Mouse (Mus musculus) left cerebral cortex, postnatal 10 days (tissue): ENCODE data around the gene Eml3. TPM values are rescaled to one million over a fixed set of nuclear protein-coding genes. Genes with fewer than 3 reads are reported as not detected.
A peak's percentile ranks its signal among the peaks of the same experiment; 100 is the strongest.

ENCODE experiments used
- DNase-seq, 2 experiments: peaks; one replicate each; pipeline ENCODE4 v3.0.0; 2021 to 2022; ENCODE audit warnings: low spot score in 2 of 2, mixed read lengths in 1 of 2; ENCODE audit errors: extremely low spot score in 1 of 2
- intact Hi-C: fragments of 180-260 bp; cut with DNase I; formaldehyde crosslinking; loops from one replicate; pipeline ENCODE4 v1.15.1; 2025
- total RNA-seq, 2 experiments: library from RNA; stranded (reverse); gene quantifications; 2 replicates each; pipeline ENCODE4 v1.2.3; 2021

Gene Eml3
- total RNA-seq, 2 experiments from 2014 or later, result 7.5 to 8.5 TPM

DNA sequence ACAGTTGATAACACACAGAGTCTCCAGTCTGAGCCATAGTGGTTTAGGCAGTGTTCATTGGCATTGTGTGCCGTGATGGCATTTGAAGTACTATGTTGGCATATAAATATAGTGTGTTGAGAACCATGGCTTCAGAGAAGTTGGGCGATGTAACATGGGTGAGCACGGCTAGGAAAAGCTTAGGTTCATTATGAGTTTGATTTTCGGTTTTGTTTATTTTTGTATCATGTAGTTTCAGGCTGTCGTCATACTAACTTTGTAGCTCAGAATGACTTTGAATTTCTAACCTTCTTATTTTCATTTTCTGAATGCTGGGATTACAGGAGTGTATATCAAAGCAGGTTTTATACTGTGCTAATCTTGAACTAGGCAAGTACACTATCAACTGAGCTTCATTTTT is 25.9 kb upstream of the Eml3 start:
- intact Hi-C loops, result no loop called here
- no peak for DNase-seq

DNA sequence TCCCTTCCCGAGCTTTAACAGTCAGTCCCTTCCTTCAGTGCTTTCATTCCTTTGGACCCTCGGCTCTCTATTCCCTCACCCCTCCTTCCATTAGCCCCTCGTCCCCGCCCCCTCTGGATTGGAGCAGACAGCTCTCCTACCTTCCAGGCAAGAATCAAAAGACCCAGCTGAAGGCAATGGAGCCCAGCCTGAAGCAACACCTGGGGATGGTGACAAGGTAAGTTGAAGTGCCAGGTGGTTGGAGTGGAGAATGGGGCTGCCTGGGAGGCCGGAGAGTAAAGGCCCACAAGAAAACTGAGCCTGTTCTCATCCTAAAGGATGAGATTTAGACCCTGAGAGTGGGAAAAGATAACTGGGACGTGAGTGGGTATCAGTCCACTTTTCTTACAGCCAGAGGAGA is 20.8 kb upstream of the Eml3 start:
- intact Hi-C loops, result no loop called here
- DNase-seq, result no peak

DNA sequence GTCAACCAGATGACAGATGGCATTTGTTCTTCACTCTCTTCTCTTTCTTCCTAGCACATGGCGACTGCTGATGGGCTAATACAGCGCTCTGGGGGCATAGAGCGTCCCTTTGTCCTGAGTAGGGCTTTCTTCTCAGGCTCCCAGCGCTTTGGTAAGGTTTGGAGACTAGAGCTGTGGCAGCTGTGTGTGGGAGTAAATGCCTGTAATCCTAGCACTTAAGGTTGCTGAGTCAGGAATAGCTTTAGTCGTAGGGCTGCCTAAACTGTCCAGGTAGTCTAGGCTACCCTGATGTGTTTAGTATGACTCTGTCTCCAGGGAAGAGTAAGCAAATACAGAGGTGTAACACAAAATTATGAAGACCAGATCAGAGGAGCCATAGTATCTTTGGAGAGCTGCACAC is 17.5 kb upstream of the Eml3 start:
- no peak for DNase-seq

DNA sequence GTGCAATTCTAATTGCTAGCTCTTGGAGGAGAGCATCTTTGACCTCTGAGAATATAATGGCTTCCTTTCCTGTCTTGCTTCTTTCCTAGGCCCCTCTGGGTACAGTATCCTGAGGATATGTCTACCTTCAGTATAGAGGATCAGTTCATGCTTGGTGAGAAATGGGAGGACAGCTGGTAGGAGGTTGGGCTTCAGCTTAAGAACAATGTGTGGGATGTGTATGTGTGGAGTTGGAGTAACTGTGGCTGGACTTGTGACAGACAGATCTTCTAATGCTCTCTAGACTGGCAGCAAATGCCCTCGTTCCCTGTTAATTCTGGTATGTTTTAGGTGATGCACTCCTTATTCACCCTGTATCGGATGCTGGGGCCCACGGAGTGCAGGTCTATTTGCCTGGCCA is 15.1 kb upstream of the Eml3 start:
- no peak for DNase-seq
- intact Hi-C loops, result loop anchor here (5.0 to 10.0 kb wide), 2 partner anchors 87 to 159 kb away; partner anchors contain the start of genes AC129217.1 and Nxf1

More for the DNA sequence above, 17.5 kb upstream of the Eml3 start:
- intact Hi-C loops, result loop anchor here (5.0 to 10.0 kb wide), 2 partner anchors 85 to 157 kb away; partner anchors contain the start of genes AC129217.1 and Nxf1

DNA sequence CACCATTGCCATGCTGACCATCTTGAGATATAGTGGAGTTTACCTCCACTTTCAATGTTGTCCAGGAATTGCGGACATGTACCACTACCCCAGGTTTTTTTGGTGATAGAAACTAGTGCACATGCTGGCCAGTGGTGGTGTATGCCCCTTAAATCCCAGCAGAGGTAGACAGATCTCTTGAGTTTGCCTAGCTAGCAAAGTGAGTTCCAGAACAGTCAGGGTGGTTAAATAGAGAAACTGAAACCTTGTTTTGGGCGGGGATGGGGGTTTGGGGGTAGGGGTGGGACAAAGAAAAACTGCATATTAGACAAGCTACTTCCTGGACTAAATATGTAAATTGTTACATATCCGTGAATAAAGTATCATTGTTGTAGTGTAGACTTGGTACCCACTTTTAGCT is 10.4 kb upstream of the Eml3 start:
- DNase-seq, result no peak
- intact Hi-C loops, result loop anchor here (10.0 kb wide), 1 partner anchor 164 kb away; the partner anchor contains the start of gene Nxf1

DNA sequence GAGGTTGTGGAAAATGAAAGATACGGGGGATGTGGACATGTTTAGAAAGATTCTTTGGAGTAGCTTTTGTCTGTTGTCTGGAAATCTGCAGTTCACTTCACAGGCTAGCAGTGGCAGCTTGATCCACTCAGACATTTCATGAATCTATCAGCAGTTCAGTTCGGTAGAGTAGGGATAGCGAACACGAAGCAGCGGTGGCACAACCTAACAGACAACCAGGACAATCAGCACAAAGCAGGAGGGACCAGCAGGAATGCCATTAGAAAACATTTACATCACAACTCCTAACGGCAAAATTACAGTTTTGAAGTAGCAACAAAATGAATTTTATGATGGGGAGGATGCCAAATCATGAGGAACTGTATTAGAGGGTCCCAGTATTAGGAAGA is 9.7 kb upstream of the Eml3 start:
- no peak for DNase-seq

DNA sequence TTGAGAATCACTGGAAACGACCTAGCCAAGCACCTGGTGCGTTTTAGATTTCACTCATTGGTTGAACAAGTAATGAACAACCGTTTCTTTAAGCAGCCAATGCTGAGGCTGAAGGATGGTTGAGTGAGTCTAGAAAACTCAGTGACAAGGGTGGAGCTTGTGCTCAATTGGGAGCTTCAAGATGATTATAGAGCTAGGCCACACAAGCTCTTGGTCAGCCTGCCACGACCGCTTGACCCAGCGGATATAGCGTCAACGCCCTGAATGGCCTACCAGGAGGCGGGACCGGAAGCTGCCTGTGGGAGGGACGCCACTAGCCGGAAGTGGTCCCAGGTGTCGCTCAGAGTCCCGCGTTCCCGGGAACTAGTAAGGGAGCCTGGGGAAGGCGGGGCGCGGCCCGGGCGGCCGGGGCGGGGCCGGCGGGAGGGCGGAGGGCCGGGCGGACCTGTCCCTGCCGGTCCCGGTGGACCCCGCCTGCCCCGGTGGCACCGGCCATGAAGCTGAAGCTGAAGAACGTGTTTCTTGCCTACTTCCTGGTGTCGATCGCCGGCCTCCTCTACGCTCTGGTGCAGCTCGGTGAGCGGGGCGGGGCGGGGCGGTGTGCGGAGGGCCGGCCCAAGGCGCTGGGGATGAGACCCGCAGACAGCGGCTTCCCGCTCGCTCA is 9.1 kb upstream of the Eml3 start, which contains the start of gene B3gat3:
Gene B3gat3, plus strand, starts transcription at position 302 of the 664 bp plus-strand sequence.
- peak; percentile 90 to 97 for DNase-seq
- intact Hi-C loops, result no loop called here

More for the DNA sequence above, 9.7 kb upstream of the Eml3 start:
- intact Hi-C loops, result loop anchor here (10.0 kb wide), 1 partner anchor 165 kb away; the partner anchor contains the start of gene Nxf1

DNA sequence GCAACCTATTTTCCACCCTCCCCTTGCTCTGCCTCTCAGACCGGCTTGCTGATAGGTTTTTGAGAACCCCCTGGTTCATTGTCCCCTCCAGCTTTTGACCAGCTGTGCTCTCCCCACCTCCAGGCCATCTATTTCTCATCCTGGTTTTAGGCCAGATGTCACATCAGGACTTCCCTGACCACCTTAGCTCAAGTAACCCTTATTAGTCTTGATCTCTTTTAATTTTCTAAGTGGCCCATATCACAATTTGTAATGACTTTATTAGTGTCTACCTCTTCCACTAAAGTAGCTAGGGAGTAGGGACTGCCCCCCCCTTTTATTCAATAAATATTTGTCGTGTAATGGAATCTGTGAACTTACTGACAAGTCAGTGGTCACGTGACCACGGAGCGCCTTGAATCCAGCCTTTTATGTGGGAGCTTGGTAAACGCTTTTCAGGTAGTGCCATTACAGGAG is 8.5 kb upstream of the Eml3 start:
- DNase-seq, result no peak
- intact Hi-C loops, result no loop called here

DNA sequence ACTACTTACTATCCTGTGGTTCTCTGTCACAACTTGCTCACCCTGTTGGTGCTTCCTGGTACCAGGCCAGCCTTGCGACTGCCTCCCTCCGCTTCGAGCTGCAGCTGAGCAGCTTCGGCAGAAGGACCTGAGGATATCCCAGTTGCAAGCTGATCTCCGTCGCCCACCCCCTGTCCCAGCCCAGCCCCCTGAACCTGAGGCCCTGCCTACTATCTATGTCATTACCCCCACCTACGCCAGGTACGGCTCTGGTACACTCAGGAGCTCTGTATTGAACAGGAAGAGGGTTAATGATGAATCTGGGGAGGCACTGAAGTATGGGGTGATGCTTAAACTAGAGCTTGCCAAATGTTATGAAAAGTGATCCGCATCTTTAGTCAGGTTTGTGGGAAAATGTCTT is 7.6 kb upstream of the Eml3 start:
- intact Hi-C loops, result no loop called here
- no peak for DNase-seq

DNA sequence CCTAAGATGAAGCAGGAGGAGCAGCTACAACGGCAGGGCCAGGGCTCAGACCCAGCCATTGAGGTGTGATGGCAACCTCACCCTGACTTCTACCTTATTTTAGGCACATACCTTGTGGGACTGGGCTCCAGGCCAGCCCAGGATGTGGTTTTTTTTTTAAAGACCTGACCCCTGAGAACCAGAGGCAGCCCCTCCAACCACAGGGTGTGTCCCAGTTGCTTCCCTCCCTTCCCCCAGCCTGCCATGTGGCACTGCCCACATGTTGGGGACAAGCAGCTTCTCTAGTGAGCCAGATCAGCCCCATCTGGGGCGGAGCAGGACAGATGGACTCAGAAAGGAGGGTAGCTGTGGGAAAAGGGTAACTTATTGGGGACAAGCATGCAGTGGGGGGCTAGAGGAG is 2.6 kb upstream of the Eml3 start:
- DNase-seq, result peak in 1 of 2 experiments; percentile 40
- intact Hi-C loops, result no loop called here

DNA sequence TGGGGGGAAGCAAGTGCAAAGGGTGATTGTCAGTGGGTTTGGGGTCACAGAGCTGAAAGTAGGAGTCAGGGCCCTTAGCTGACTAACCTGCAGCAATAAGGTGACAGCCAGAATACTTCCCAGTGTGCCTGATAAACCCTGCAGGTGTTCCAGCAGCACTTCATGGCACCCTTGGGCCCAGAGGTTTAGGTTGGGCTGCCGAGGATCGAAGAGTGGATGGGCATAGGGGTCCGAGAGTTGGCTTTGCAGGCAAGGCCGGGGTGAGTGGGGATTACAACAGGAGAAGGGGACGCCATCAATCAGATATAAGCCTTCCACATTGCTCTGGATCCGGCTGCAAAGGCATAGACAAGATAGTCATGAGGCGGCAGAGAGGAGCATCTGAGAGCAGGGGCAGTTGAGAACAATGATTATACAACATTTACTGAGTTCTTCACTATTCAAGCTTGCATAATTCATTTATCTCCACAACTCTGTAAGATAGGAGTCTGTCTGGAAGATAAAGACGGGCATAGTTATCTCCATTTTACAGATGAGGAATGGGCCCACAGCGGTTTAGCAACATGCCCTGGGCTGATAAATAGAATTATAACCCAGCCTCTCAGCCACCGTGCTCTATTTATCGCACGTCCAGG is 1.3 kb upstream of the Eml3 start:
- no peak for DNase-seq
- intact Hi-C loops, result no loop called here

DNA sequence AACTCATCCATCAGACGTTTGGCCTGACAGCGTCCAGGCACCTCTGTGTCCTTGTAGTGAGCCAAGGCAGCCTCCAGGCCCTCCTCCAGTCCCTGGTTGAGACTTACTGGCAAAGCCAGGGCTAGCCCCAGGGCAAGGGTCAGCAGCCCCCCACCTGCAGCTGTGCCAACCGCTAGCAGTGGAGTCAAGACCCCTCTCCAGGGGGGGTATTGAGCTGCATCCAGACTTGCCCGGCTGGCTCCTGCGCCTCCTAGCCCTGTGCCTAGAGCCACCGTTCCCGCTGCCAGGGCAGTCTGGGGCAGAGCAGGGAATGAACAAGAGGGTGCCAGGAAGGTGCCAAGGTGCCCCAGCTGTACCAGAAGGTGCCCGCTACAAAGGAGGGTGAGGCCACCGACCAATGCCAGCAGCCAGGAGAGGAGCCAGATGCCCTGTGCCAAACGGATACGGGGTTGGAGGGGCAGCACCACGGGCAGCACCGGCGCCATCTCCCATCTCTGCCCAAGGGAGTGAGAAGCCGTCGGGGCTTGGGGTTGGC is 596 bp upstream of the Eml3 start:
- DNase-seq, result peak in 1 of 2 experiments; percentile 36
- intact Hi-C loops, result no loop called here

DNA sequence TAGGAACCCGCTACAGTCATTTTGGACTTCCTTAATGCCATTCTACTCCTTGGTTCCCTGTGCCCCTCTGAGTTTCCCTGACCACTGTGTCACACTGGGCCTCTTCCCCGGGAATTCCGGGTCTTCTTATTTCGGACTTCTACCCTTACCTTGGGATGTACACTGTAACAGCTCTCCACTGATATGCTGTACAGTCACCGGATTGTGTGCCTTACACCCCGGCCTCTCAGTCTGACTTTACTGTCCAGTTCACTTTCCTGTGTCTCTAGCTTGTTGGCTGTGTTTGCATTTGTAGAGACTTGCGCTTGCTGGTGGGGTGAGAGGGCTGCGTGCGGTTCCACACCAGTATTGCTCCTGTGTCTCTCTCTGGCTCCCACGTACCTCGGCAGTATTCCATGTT is 765 bp downstream of the Eml3 start:
- no peak for DNase-seq
- intact Hi-C loops, result no loop called here

DNA sequence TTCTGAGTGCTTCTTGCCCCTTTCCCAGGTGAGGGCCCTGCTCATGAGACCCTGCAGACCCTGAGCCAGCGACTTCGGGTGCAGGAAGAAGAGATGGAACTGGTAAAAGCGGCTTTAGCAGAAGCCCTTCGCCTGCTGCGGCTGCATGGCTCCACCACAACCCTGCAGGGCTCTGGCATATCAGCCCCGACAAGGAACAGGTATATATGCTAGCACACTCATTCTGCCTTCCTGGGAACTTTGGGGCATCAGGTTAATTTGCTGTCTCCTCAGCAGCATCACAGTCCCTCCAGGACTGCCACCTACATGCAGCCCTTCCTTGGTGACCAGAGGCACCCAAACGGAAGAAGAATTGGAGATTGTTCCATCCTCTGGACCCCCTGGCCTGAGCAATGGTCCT is 1.4 kb downstream of the Eml3 start:
- intact Hi-C loops, result no loop called here

DNA sequence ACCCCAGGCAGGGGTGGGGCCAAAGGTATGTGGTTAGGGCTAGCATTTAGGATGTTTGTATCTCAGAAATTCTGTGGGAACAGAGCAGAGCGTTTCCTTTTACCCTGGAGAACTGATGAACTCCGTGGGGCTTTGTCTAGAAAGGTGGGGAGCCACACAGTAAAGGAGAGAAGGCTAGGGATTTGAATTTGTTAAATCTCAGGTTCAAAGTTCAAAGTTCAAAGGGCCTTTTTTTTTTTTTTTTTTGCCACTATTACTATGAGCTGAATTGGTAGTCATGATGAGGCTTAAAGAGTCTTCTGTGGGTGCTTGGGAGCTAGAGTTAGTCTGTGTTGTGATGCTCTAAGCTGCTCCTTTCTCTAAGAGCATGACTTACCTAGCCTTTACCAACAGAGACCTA is 7.4 kb downstream of the Eml3 start:
- intact Hi-C loops, result no loop called here
- no peak for DNase-seq

More for the DNA sequence above, 1.4 kb downstream of the Eml3 start:
- no peak for DNase-seq

DNA sequence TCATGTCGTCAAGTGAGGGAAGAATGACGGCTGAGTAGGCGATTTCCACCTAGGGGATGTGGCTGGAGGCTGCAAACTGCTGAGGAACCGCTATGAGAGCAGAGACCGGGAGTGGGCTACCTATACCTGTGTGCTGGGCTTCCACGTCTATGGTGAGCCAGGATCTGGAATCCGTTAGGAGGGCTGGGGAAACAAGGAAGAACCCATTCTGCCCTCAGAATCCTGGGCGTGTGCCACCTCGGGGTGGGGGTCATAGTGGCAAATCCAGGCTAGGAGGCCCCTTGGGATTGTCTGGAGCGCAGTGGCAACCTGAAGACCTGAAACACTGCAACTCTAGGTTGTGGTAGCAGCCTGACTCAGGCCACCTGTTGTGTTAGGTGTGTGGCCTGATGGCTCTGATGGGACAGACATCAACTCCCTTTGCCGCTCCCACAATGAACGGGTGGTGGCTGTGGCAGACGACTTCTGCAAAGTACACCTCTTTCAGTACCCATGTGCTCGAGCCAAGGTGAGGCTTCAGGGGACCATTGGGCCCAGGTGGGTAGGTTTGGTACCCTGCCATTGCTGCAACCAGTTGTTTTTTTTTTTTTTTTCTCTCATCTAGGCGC is 11.3 kb downstream of the Eml3 start:
- intact Hi-C loops, result no loop called here

DNA sequence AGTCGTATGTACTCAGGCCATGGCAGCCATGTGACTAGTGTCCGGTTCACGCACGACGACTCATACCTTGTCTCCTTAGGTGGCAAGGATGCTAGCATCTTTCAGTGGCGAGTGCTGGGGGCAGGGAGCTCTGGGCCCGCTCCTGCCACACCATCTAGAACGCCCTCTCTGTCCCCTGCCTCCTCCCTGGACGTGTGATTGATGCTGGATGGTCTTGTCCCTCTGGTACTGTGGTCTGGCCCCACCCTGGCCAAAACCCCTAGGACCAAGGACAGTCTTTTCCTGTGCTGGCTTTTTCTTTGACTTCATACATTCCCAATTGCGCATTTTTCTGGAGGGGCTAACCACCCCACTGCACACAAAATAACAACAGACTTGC is 11.8 kb downstream of the Eml3 start:
- DNase-seq, result no peak
- intact Hi-C loops, result no loop called here

More for the DNA sequence above, 11.3 kb downstream of the Eml3 start:
- no peak for DNase-seq

DNA sequence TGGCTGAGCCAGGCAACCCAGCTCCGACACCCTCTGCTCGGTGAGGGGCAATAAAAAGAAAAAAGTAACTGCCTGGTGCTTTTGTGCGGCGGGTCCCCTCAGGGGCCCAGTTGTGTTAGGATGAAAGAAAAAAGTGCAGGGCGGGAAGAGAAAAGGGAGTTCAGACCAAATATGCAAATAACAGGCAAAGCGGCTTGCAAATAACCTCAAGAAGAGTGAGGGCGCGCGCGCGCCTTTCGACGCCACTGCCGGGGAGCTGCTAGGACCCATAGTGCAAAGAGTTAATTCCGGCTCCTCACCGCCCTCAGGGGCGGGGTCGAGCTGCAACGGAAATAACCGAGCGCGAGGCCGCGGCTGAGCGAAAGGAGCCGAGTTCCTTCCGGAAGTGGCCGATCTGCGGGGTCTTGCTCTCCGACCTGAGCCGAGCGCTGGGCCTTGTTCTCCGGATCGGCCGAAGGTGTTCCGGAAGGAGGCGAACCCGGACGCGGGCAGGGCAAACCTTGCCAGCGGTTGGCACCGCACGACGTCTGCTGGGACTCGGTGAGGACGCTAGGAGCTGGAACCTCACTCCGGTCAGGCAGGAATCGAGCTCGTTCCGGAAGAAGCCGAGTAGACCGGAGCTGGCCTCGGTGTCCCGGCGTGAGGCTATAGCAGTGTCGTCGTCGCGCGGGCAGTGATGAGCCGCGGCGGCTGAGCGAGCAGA is 12.3 kb downstream of the Eml3 start, which contains the start of gene Mta2:
Gene Mta2, plus strand, starts transcription at position 361 of the 703 bp plus-strand sequence.
- intact Hi-C loops, result no loop called here
- DNase-seq, result peak; percentile 93 to 98
